Mouse (Mus musculus): Measurements from ENCODE around the gene 4930432K21Rik. TPM values are rescaled to one million over a fixed set of nuclear protein-coding genes. Genes with fewer than 3 reads are reported as not detected.

Gene 4930432K21Rik
- polyA plus RNA-seq, 1 experiment from 2014 or later, result 2.0 TPM

- peaks cover 58% of the 10 kb centered on the region for H3K4me1 ChIP-seq
Observed at GRCm38 (mm10) chr8:84197141-84197921, 49.5 kb downstream of the 4930432K21Rik start.

GRCm38 (mm10) chr8:84197922-84198774, 50.3 kb downstream of the 4930432K21Rik start:
- H3K36me3 ChIP-seq, result no peaks in the 10 kb centered on the region
- WGBS, result 3% methylated on average over 30 of the region's 30 CpGs
- ATAC-seq (ENCODE audit: low FRiP score, low read depth), result peak; percentile 74
- no peaks in the 10 kb centered on the region for H3K27me3 ChIP-seq
- H3K9ac ChIP-seq, result peak overlapping the region; percentile 76
- H3K9me3 ChIP-seq, result no peaks in the 10 kb centered on the region
- peak overlapping the region; percentile 59 for H3K4me3 ChIP-seq
- peak overlapping the region; percentile 73 for H3K4me2 ChIP-seq (replicated peaks)
- peaks cover 58% of the 10 kb centered on the region for H3K4me1 ChIP-seq
- H3K27ac ChIP-seq, result peak overlapping the region; percentile 99

More at GRCm38 (mm10) chr8:84197141-84197921, 49.5 kb downstream of the 4930432K21Rik start:
- Histone ChIP-seq H3K9ac (peak overlapping the region; percentile 76), H3K36me3 (no peaks in the 10 kb centered on the region), H3K4me3 (peak overlapping the region; percentile 59), H3K27ac (peak overlapping the region; percentile 99), H3K9me3 (no peaks in the 10 kb centered on the region), H3K27me3 (no peaks in the 10 kb centered on the region), H3K4me2 (replicated peaks) (peak overlapping the region; percentile 73)
- WGBS, result under 1% methylated on average over 43 of the region's 43 CpGs
- peak; percentile 48 for ATAC-seq (ENCODE audit: low FRiP score, low read depth)

GRCm38 (mm10) chr8:84198871-84199270, 51.0 kb downstream of the 4930432K21Rik start:
- Histone ChIP-seq H3K4me2 (replicated peaks) (peak overlapping the region; percentile 73), H3K9ac (peak overlapping the region; percentile 76; the same call in 1 of the 2 replicates), H3K27ac (peak overlapping the region; percentile 99), H3K4me1 (peaks cover 59% of the 10 kb centered on the region), H3K36me3 (no peaks in the 10 kb centered on the region), H3K27me3 (no peaks in the 10 kb centered on the region), H3K4me3 (no peak overlapping the region), H3K9me3 (no peaks in the 10 kb centered on the region)
- 21% methylated on average over 4 of the region's 4 CpGs for WGBS
- ATAC-seq (ENCODE audit: low FRiP score, low read depth), result no peak

- H3K4me1 ChIP-seq, result peaks cover 63% of the 10 kb centered on the region
- H3K9me3 ChIP-seq, result no peaks in the 10 kb centered on the region
- 41% methylated on average over 11 of the region's 11 CpGs for WGBS
- no peak for ATAC-seq (ENCODE audit: low FRiP score, low read depth)
- peak overlapping the region; percentile 99 for H3K27ac ChIP-seq
- H3K4me2 ChIP-seq (replicated peaks), result peak overlapping the region; percentile 97
- H3K27me3 ChIP-seq, result no peaks in the 10 kb centered on the region
- H3K4me3 ChIP-seq, result peak overlapping the region; percentile 82
- peaks cover under 1% of the 10 kb centered on the region; the same call in 1 of the 2 replicates for H3K36me3 ChIP-seq
- H3K9ac ChIP-seq, result peak overlapping the region; percentile 94
Observed at GRCm38 (mm10) chr8:84199348-84200125, 51.7 kb downstream of the 4930432K21Rik start.

GRCm38 (mm10) chr8:84200126-84200555, 52.3 kb downstream of the 4930432K21Rik start:
- H3K36me3 ChIP-seq, result peaks cover 6% of the 10 kb centered on the region
- ATAC-seq (ENCODE audit: low FRiP score, low read depth), result no peak
- H3K27ac ChIP-seq, result peak overlapping the region; percentile 99
- peak overlapping the region; percentile 97 for H3K4me2 ChIP-seq (replicated peaks)
- H3K27me3 ChIP-seq, result no peaks in the 10 kb centered on the region
- WGBS, result 20% methylated on average over 8 of the region's 8 CpGs
- peaks cover 63% of the 10 kb centered on the region for H3K4me1 ChIP-seq
- H3K9me3 ChIP-seq, result no peaks in the 10 kb centered on the region
- H3K4me3 ChIP-seq, result peak overlapping the region; percentile 82
- H3K9ac ChIP-seq, result peak overlapping the region; percentile 94

- H3K4me1 ChIP-seq, result peaks cover 63% of the 10 kb centered on the region
- peak; percentile 12 for ATAC-seq (ENCODE audit: low FRiP score, low read depth)
- 4% methylated on average over 42 of the region's 70 CpGs for WGBS
Observed at GRCm38 (mm10) chr8:84200652-84201544, 53.1 kb downstream of the 4930432K21Rik start.

GRCm38 (mm10) chr8:84201545-84202245, 53.9 kb downstream of the 4930432K21Rik start:
- WGBS, result 49% methylated on average over 15 of the region's 15 CpGs
- H3K4me2 ChIP-seq (replicated peaks), result peak overlapping the region; percentile 97

More at GRCm38 (mm10) chr8:84200652-84201544, 53.1 kb downstream of the 4930432K21Rik start:
- H3K27ac ChIP-seq, result peak overlapping the region; percentile 99
- peak overlapping the region; percentile 94 for H3K9ac ChIP-seq
- peak overlapping the region; percentile 97 for H3K4me2 ChIP-seq (replicated peaks)
- peak overlapping the region; percentile 82 for H3K4me3 ChIP-seq
- H3K9me3 ChIP-seq, result no peaks in the 10 kb centered on the region
- H3K36me3 ChIP-seq, result peaks cover 13% of the 10 kb centered on the region
- H3K27me3 ChIP-seq, result no peaks in the 10 kb centered on the region

GRCm38 (mm10) chr8:84202466-84202865, 54.6 kb downstream of the 4930432K21Rik start:
- no peak for ATAC-seq (ENCODE audit: low FRiP score, low read depth)
- H3K9me3 ChIP-seq, result no peaks in the 10 kb centered on the region
- peak overlapping the region; percentile 82 for H3K4me3 ChIP-seq
- H3K27ac ChIP-seq, result peak overlapping the region; percentile 99
- peaks cover 22% of the 10 kb centered on the region for H3K36me3 ChIP-seq
- peaks cover 69% of the 10 kb centered on the region for H3K4me1 ChIP-seq
- peak overlapping the region; percentile 97 for H3K4me2 ChIP-seq (replicated peaks)
- H3K27me3 ChIP-seq, result no peaks in the 10 kb centered on the region
- peak overlapping the region; percentile 80 for H3K9ac ChIP-seq
- WGBS, result 70% methylated on average over 9 of the region's 9 CpGs

More at GRCm38 (mm10) chr8:84201545-84202245, 53.9 kb downstream of the 4930432K21Rik start:
- ATAC-seq (ENCODE audit: low FRiP score, low read depth), result no peak
- H3K27me3 ChIP-seq, result no peaks in the 10 kb centered on the region
- H3K4me3 ChIP-seq, result peak overlapping the region; percentile 82
- peak overlapping the region; percentile 94 for H3K9ac ChIP-seq
- no peaks in the 10 kb centered on the region for H3K9me3 ChIP-seq
- peaks cover 63% of the 10 kb centered on the region for H3K4me1 ChIP-seq
- H3K36me3 ChIP-seq, result peaks cover 19% of the 10 kb centered on the region
- H3K27ac ChIP-seq, result peak overlapping the region; percentile 99

- peak overlapping the region; percentile 97 for H3K4me2 ChIP-seq (replicated peaks)
- H3K36me3 ChIP-seq, result peaks cover 26% of the 10 kb centered on the region
- H3K27me3 ChIP-seq, result no peaks in the 10 kb centered on the region
- H3K4me1 ChIP-seq, result peaks cover 71% of the 10 kb centered on the region
- H3K4me3 ChIP-seq, result peak overlapping the region; percentile 82
- H3K9me3 ChIP-seq, result no peaks in the 10 kb centered on the region
- peak; percentile 62 for ATAC-seq (ENCODE audit: low FRiP score, low read depth)
- 7% methylated on average over 34 of the region's 34 CpGs for WGBS
- H3K27ac ChIP-seq, result peak overlapping the region; percentile 99
- H3K9ac ChIP-seq, result peak overlapping the region; percentile 80
Observed at GRCm38 (mm10) chr8:84202938-84203917, 55.4 kb downstream of the 4930432K21Rik start.
